Mouse (Mus musculus) kidney, embryonic 14.5 days (tissue): ENCODE results near the gene Nup188. TPM values are rescaled to one million over a fixed set of nuclear protein-coding genes. Genes with fewer than 3 reads are reported as not detected.
A peak's percentile ranks its signal among the peaks of the same experiment; 100 is the strongest.

Experiments
- ATAC-seq: fragments of 200-750 bp; cut with Nextera tagmentation; 2 replicates; pipeline ENCODE4 v1.8.0; 2017; ENCODE audit warnings: moderate number of reproducible peaks, mild to moderate bottlenecking, moderate TSS enrichment, moderate library complexity; ENCODE audit not compliant: low FRiP score, low TSS enrichment
- H3K27ac ChIP-seq: fragments of 300-500 bp; sonication (generic); 2 replicates; pipeline ENCODE4 v1.5.1; 2014; ENCODE audit warnings: low read depth, mild to moderate bottlenecking, low read length, moderate library complexity, mixed read lengths
- H3K27me3 ChIP-seq: fragments of 300-500 bp; sonication (generic); 2 replicates; pipeline ENCODE4 v1.6.1; 2014; ENCODE audit warnings: mild to moderate bottlenecking, low read length; ENCODE audit not compliant: control insufficient read depth, insufficient read depth
- H3K36me3 ChIP-seq: fragments of 300-500 bp; sonication (generic); 2 replicates; pipeline ENCODE4 v1.6.1; 2014; ENCODE audit warnings: low read length, mixed read lengths; ENCODE audit not compliant: control insufficient read depth, insufficient read depth
- H3K4me1 ChIP-seq: fragments of 300-500 bp; sonication (generic); 2 replicates; pipeline ENCODE4 v1.6.1; 2014; ENCODE audit warnings: low read length, mixed read lengths; ENCODE audit not compliant: control insufficient read depth, insufficient read depth
- H3K4me2 ChIP-seq: fragments of 300-500 bp; sonication (generic); replicated peaks from 2 replicates; pipeline ENCODE4 v1.6.1; 2014; ENCODE audit warnings: low read depth, mild to moderate bottlenecking, low read length
- H3K4me3 ChIP-seq: fragments of 300-500 bp; sonication (generic); 2 replicates; pipeline ENCODE4 v1.5.1; 2014; ENCODE audit warnings: mild to moderate bottlenecking, low read length
- H3K9ac ChIP-seq: fragments of 300-500 bp; sonication (generic); 2 replicates; pipeline ENCODE4 v1.6.1; 2014; ENCODE audit warnings: low read depth, mild to moderate bottlenecking, low read length, moderate library complexity
- H3K9me3 ChIP-seq: fragments of 300-500 bp; sonication (generic); 2 replicates; pipeline ENCODE4 v1.6.1; 2016; ENCODE audit warnings: low read length; ENCODE audit not compliant: control insufficient read depth
- WGBS: fragments of 180-500 bp; shearing (Covaris S2); extraction: QIAGEN DNeasy Blood & Tissue Kit; methylation state at CpG from one replicate; pipeline ENCODE4 v1.1.7; 2014; 5-methylcytosine and 5-hydroxymethylcytosine counted together
- polyA plus RNA-seq: library from polyadenylated mRNA; unstranded; fragments of >200 nt; fragmentation: Nextera tagmentation; extraction: Ambion mirVana; gene quantifications from 2 replicates; pipeline ENCODE4 v1.2.1, GENCODE M21; 2014

Gene Nup188
- polyA plus RNA-seq, 1 experiment from 2014 or later: 54.4 TPM

GRCm38 (mm10) chr2:30261921-30262839 is 24.0 kb upstream of the Nup188 start:
- H3K27me3 ChIP-seq: no peaks in the 10 kb centered on the region
- no peaks in the 10 kb centered on the region for H3K9me3 ChIP-seq
- H3K9ac ChIP-seq: no peak overlapping the region
- H3K27ac ChIP-seq: no peak overlapping the region
- peaks cover 23% of the 10 kb centered on the region for H3K4me1 ChIP-seq
- H3K4me3 ChIP-seq: no peak overlapping the region
- 94% methylated on average over 18 of the region's 18 CpGs for WGBS
- no peak for ATAC-seq
- H3K36me3 ChIP-seq: peaks cover 63% of the 10 kb centered on the region
- H3K4me2 ChIP-seq: no peak overlapping the region

- H3K27me3 ChIP-seq: no peaks in the 10 kb centered on the region
- no peak overlapping the region for H3K4me3 ChIP-seq
- no peak overlapping the region for H3K27ac ChIP-seq
- peaks cover 55% of the 10 kb centered on the region for H3K36me3 ChIP-seq
- H3K4me2 ChIP-seq: no peak overlapping the region
- H3K4me1 ChIP-seq: peaks cover 23% of the 10 kb centered on the region
- no peak for ATAC-seq
- WGBS: 57% methylated on average over 4 of the region's 4 CpGs
- no peaks in the 10 kb centered on the region for H3K9me3 ChIP-seq
- no peak overlapping the region for H3K9ac ChIP-seq
Measured at GRCm38 (mm10) chr2:30262840-30263441, 23.3 kb upstream of the Nup188 start.

- H3K4me2 ChIP-seq: no peak overlapping the region
- H3K27ac ChIP-seq: no peak overlapping the region
- no peaks in the 10 kb centered on the region for H3K9me3 ChIP-seq
- H3K36me3 ChIP-seq: peaks cover 49% of the 10 kb centered on the region
- no peak overlapping the region for H3K9ac ChIP-seq
- no peaks in the 10 kb centered on the region for H3K27me3 ChIP-seq
- no peak for ATAC-seq
- WGBS: 85% methylated on average over 6 of the region's 6 CpGs
- peaks cover 23% of the 10 kb centered on the region for H3K4me1 ChIP-seq
- no peak overlapping the region for H3K4me3 ChIP-seq
Measured at GRCm38 (mm10) chr2:30263811-30264210, 22.4 kb upstream of the Nup188 start.

- Histone ChIP-seq H3K4me1 (peaks cover 23% of the 10 kb centered on the region), H3K9ac (0 out of 2 replicates have a peak overlapping the region, but pooled peaks have one; percentile 28), H3K9me3 (no peaks in the 10 kb centered on the region), H3K4me3 (no peak overlapping the region), H3K36me3 (peaks cover 44% of the 10 kb centered on the region), H3K27me3 (no peaks in the 10 kb centered on the region), H3K27ac (peak overlapping the region; percentile 90), H3K4me2 (no peak overlapping the region)
- ATAC-seq: peak; percentile 32; the same call in 1 of the 2 replicates
- WGBS: 69% methylated on average over 7 of the region's 7 CpGs
Measured at GRCm38 (mm10) chr2:30264671-30265519, 21.3 kb upstream of the Nup188 start.

GRCm38 (mm10) chr2:30265767-30266253 is 20.4 kb upstream of the Nup188 start, which contains the start of gene Phyhd1:
Gene Phyhd1 (plus strand): TSS chr2:30266203.
- 54% methylated on average over 5 of the region's 5 CpGs for WGBS
- peak within 1 kb of the TSS; percentile 28 for H3K9ac ChIP-seq
- no peak within 1 kb of the TSS for H3K4me3 ChIP-seq

DNA sequence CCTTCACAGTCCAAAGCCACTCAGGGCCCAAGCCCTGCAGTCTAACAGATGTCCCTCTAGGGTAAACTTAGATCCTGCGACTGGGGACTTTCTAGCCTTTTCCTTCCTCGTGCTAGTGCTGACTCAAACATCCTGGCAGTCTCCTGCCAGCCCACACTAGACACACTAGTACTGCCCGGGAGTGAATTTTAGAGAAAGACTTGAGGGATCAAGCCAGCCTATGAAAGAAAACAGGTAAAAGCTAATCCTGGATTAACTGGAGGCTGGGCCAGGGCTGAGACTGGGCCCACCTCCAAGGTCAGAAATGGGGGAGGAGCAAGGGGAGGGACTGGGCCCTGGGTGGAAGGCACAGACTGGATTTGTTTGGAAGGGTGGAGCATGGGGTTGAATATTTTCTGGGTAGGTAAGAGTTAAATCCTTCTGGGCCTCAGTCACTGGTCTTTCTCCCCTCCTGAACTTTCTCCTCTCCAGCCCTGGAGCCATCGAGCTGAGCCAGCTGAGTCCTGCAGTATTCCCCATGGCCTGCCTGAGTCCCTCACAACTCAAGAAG is 19.7 kb upstream of the Nup188 start:
- Histone ChIP-seq H3K9ac (peak overlapping the region; percentile 25), H3K4me3 (no peak overlapping the region), H3K36me3 (peaks cover 37% of the 10 kb centered on the region), H3K27me3 (no peaks in the 10 kb centered on the region), H3K4me1 (peaks cover 23% of the 10 kb centered on the region), H3K27ac (peak overlapping the region; percentile 90), H3K9me3 (no peaks in the 10 kb centered on the region), H3K4me2 (peak overlapping the region; percentile 19)
- peak; percentile 74 for ATAC-seq
- 20% methylated on average over 4 of the region's 4 CpGs for WGBS

More at GRCm38 (mm10) chr2:30265767-30266253, 20.4 kb upstream of the Nup188 start, which contains the start of gene Phyhd1:
- no peaks in the 10 kb centered on the region for H3K27me3 ChIP-seq
- H3K27ac ChIP-seq: peak within 1 kb of the TSS; percentile 90
- H3K4me1 ChIP-seq: peaks cover 23% of the 10 kb centered on the region
- H3K36me3 ChIP-seq: peaks cover 39% of the 10 kb centered on the region
- ATAC-seq: no peak
- peak within 1 kb of the TSS; percentile 19 for H3K4me2 ChIP-seq
- no peaks in the 10 kb centered on the region for H3K9me3 ChIP-seq

GRCm38 (mm10) chr2:30267466-30267865 is 18.7 kb upstream of the Nup188 start:
- H3K27ac ChIP-seq: no peak overlapping the region
- no peak overlapping the region for H3K4me3 ChIP-seq

DNA sequence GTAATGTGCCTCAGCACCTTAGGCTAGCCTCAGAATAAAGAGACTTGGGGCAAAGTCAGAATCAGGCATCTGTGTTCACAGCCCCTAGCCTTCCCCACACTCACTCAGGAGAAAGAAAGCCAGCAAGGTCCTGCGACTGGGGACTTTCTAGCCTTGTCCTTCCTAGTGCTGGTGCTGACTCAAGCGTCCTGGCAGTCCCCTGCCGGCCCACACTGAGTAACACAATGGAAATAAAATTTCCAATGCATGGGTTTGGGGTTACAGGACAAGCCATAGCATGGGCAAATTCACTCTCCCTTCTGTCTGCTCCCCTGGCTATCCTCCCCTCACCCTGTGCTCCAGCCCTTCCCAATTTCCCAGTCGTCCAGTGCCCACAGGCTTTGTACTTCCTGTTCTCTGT is 17.8 kb upstream of the Nup188 start:
- peaks cover 23% of the 10 kb centered on the region for H3K4me1 ChIP-seq
- H3K9ac ChIP-seq: no peak overlapping the region
- H3K4me3 ChIP-seq: no peak overlapping the region
- H3K27me3 ChIP-seq: no peaks in the 10 kb centered on the region
- no peak for ATAC-seq
- peaks cover 20% of the 10 kb centered on the region for H3K36me3 ChIP-seq
- WGBS: 46% methylated on average over 4 of the region's 4 CpGs
- no peak overlapping the region for H3K27ac ChIP-seq
- no peaks in the 10 kb centered on the region for H3K9me3 ChIP-seq
- no peak overlapping the region for H3K4me2 ChIP-seq

More at GRCm38 (mm10) chr2:30267466-30267865, 18.7 kb upstream of the Nup188 start:
- Histone ChIP-seq H3K36me3 (peaks cover 27% of the 10 kb centered on the region), H3K27me3 (no peaks in the 10 kb centered on the region), H3K4me2 (no peak overlapping the region), H3K9me3 (no peaks in the 10 kb centered on the region), H3K4me1 (peaks cover 23% of the 10 kb centered on the region), H3K9ac (no peak overlapping the region; the same call in 1 of the 2 replicates)
- WGBS: 92% methylated on average over 2 of the region's 2 CpGs
- no peak for ATAC-seq
